Mouse (Mus musculus): ENCODE measurements around the gene Irs3. TPM values are rescaled to one million over a fixed set of nuclear protein-coding genes. Genes with fewer than 3 reads are reported as not detected.

Gene Irs3
- polyA plus RNA-seq, 1 experiment from 2014 or later: 0.23 TPM

GRCm38 (mm10) chr5:137639472-137639871 lies 6.0 kb downstream of the Irs3 start:
- H3K36me3 ChIP-seq (ENCODE audit: control insufficient read depth, insufficient read depth, low read length): peaks cover 40% of the 10 kb centered on the region
- 64% methylated on average over 7 of the region's 7 CpGs for WGBS (ENCODE audit: insufficient replicate concordance)
- peaks cover 10% of the 10 kb centered on the region for H3K4me1 ChIP-seq (ENCODE audit: control insufficient read depth, insufficient read depth, low read length)
- H3K4me2 ChIP-seq: no peak overlapping the region
- H3K27me3 ChIP-seq (ENCODE audit: control insufficient read depth, insufficient read depth, low read length): peaks cover 15% of the 10 kb centered on the region
- no peaks in the 10 kb centered on the region for H3K9me3 ChIP-seq (replicated peaks; ENCODE audit: control insufficient read depth, low read length)
- H3K9ac ChIP-seq (ENCODE audit: low read depth, low read length): no peak overlapping the region
- no peak overlapping the region for H3K27ac ChIP-seq (ENCODE audit: low read depth, low read length)
- no peak overlapping the region for H3K4me3 ChIP-seq (ENCODE audit: low read depth, low read length)
- no peak for ATAC-seq (replicated peaks; ENCODE audit: insufficient number of reproducible peaks, low FRiP score, low TSS enrichment)

- Histone ChIP-seq H3K9ac (ENCODE audit: low read depth, low read length) (no peak overlapping the region), H3K4me2 (no peak overlapping the region), H3K9me3 (replicated peaks; ENCODE audit: control insufficient read depth, low read length) (no peaks in the 10 kb centered on the region), H3K4me3 (ENCODE audit: low read depth, low read length) (no peak overlapping the region), H3K27ac (ENCODE audit: low read depth, low read length) (no peak overlapping the region), H3K4me1 (ENCODE audit: control insufficient read depth, insufficient read depth, low read length) (peaks cover 21% of the 10 kb centered on the region), H3K36me3 (ENCODE audit: control insufficient read depth, insufficient read depth, low read length) (peaks cover 26% of the 10 kb centered on the region), H3K27me3 (ENCODE audit: control insufficient read depth, insufficient read depth, low read length) (no peaks in the 10 kb centered on the region)
- ATAC-seq (replicated peaks; ENCODE audit: insufficient number of reproducible peaks, low FRiP score, low TSS enrichment): no peak
- 67% methylated on average over 12 of the region's 12 CpGs for WGBS (ENCODE audit: insufficient replicate concordance)
Measured at GRCm38 (mm10) chr5:137633397-137634084, 12.0 kb downstream of the Irs3 start.

GRCm38 (mm10) chr5:137631591-137631990 lies 13.9 kb downstream of the Irs3 start:
- no peaks in the 10 kb centered on the region for H3K27me3 ChIP-seq (ENCODE audit: control insufficient read depth, insufficient read depth, low read length)
- ATAC-seq (replicated peaks; ENCODE audit: insufficient number of reproducible peaks, low FRiP score, low TSS enrichment): no peak
- H3K4me3 ChIP-seq (ENCODE audit: low read depth, low read length): peak overlapping the region; percentile 94; the same call in 1 of the 2 replicates
- H3K4me1 ChIP-seq (ENCODE audit: control insufficient read depth, insufficient read depth, low read length): peaks cover 21% of the 10 kb centered on the region
- WGBS (ENCODE audit: insufficient replicate concordance): 52% methylated on average over 4 of the region's 4 CpGs
- peak overlapping the region; percentile 67 for H3K27ac ChIP-seq (ENCODE audit: low read depth, low read length)
- H3K9ac ChIP-seq (ENCODE audit: low read depth, low read length): no peak overlapping the region
- no peaks in the 10 kb centered on the region for H3K9me3 ChIP-seq (replicated peaks; ENCODE audit: control insufficient read depth, low read length)
- H3K4me2 ChIP-seq: peak overlapping the region; percentile 4; the same call in 1 of the 2 replicates
- peaks cover 14% of the 10 kb centered on the region for H3K36me3 ChIP-seq (ENCODE audit: control insufficient read depth, insufficient read depth, low read length)

- H3K9me3 ChIP-seq (replicated peaks; ENCODE audit: control insufficient read depth, low read length): no peaks in the 10 kb centered on the region
- H3K4me1 ChIP-seq (ENCODE audit: control insufficient read depth, insufficient read depth, low read length): peaks cover 21% of the 10 kb centered on the region
- peak overlapping the region; percentile 94; the same call in 1 of the 2 replicates for H3K4me3 ChIP-seq (ENCODE audit: low read depth, low read length)
- ATAC-seq (replicated peaks; ENCODE audit: insufficient number of reproducible peaks, low FRiP score, low TSS enrichment): no peak
- 54% methylated on average over 9 of the region's 9 CpGs for WGBS (ENCODE audit: insufficient replicate concordance)
- no peaks in the 10 kb centered on the region for H3K27me3 ChIP-seq (ENCODE audit: control insufficient read depth, insufficient read depth, low read length)
- peak overlapping the region; percentile 67 for H3K27ac ChIP-seq (ENCODE audit: low read depth, low read length)
- peak overlapping the region; percentile 93 for H3K4me2 ChIP-seq
- H3K36me3 ChIP-seq (ENCODE audit: control insufficient read depth, insufficient read depth, low read length): peaks cover 13% of the 10 kb centered on the region
- H3K9ac ChIP-seq (ENCODE audit: low read depth, low read length): no peak overlapping the region; the same call in 1 of the 2 replicates
Measured at GRCm38 (mm10) chr5:137631171-137631570, 14.3 kb downstream of the Irs3 start.

GRCm38 (mm10) chr5:137630602-137631001 lies 14.9 kb downstream of the Irs3 start:
- Histone ChIP-seq H3K36me3 (ENCODE audit: control insufficient read depth, insufficient read depth, low read length) (peaks cover 10% of the 10 kb centered on the region), H3K9me3 (replicated peaks; ENCODE audit: control insufficient read depth, low read length) (no peaks in the 10 kb centered on the region), H3K27me3 (ENCODE audit: control insufficient read depth, insufficient read depth, low read length) (no peaks in the 10 kb centered on the region), H3K4me3 (ENCODE audit: low read depth, low read length) (peak overlapping the region; percentile 94), H3K27ac (ENCODE audit: low read depth, low read length) (peak overlapping the region; percentile 67), H3K4me2 (peak overlapping the region; percentile 93), H3K9ac (ENCODE audit: low read depth, low read length) (peak overlapping the region; percentile 93), H3K4me1 (ENCODE audit: control insufficient read depth, insufficient read depth, low read length) (peaks cover 21% of the 10 kb centered on the region)
- WGBS (ENCODE audit: insufficient replicate concordance): 28% methylated on average over 3 of the region's 3 CpGs
- ATAC-seq (replicated peaks; ENCODE audit: insufficient number of reproducible peaks, low FRiP score, low TSS enrichment): no peak

- peaks cover 21% of the 10 kb centered on the region for H3K4me1 ChIP-seq (ENCODE audit: control insufficient read depth, insufficient read depth, low read length)
- H3K4me2 ChIP-seq: peak overlapping the region; percentile 93
- H3K27ac ChIP-seq (ENCODE audit: low read depth, low read length): peak overlapping the region; percentile 95
- H3K9me3 ChIP-seq (replicated peaks; ENCODE audit: control insufficient read depth, low read length): no peaks in the 10 kb centered on the region
- 19% methylated on average over 6 of the region's 6 CpGs for WGBS (ENCODE audit: insufficient replicate concordance)
- no peak for ATAC-seq (replicated peaks; ENCODE audit: insufficient number of reproducible peaks, low FRiP score, low TSS enrichment)
- H3K27me3 ChIP-seq (ENCODE audit: control insufficient read depth, insufficient read depth, low read length): no peaks in the 10 kb centered on the region
- peak overlapping the region; percentile 94 for H3K4me3 ChIP-seq (ENCODE audit: low read depth, low read length)
- H3K36me3 ChIP-seq (ENCODE audit: control insufficient read depth, insufficient read depth, low read length): peaks cover 7% of the 10 kb centered on the region; the same call in 1 of the 2 replicates
- peak overlapping the region; percentile 93 for H3K9ac ChIP-seq (ENCODE audit: low read depth, low read length)
Measured at GRCm38 (mm10) chr5:137629906-137630545, 15.5 kb downstream of the Irs3 start.

- peaks cover 7% of the 10 kb centered on the region; the same call in 1 of the 2 replicates for H3K36me3 ChIP-seq (ENCODE audit: control insufficient read depth, insufficient read depth, low read length)
- peak overlapping the region; percentile 94 for H3K4me3 ChIP-seq (ENCODE audit: low read depth, low read length)
- peak; percentile 35 for ATAC-seq (replicated peaks; ENCODE audit: insufficient number of reproducible peaks, low FRiP score, low TSS enrichment)
- H3K9ac ChIP-seq (ENCODE audit: low read depth, low read length): peak overlapping the region; percentile 93
- H3K27me3 ChIP-seq (ENCODE audit: control insufficient read depth, insufficient read depth, low read length): no peaks in the 10 kb centered on the region
- WGBS (ENCODE audit: insufficient replicate concordance): under 1% methylated on average over 23 of the region's 23 CpGs
- H3K4me1 ChIP-seq (ENCODE audit: control insufficient read depth, insufficient read depth, low read length): peaks cover 24% of the 10 kb centered on the region
- no peaks in the 10 kb centered on the region for H3K9me3 ChIP-seq (replicated peaks; ENCODE audit: control insufficient read depth, low read length)
- H3K4me2 ChIP-seq: peak overlapping the region; percentile 93
- peak overlapping the region; percentile 95 for H3K27ac ChIP-seq (ENCODE audit: low read depth, low read length)
Measured at GRCm38 (mm10) chr5:137629306-137629721, 16.2 kb downstream of the Irs3 start.

- Histone ChIP-seq H3K27ac (ENCODE audit: low read depth, low read length) (peak within 1 kb of the TSS; percentile 95), H3K9ac (ENCODE audit: low read depth, low read length) (peak within 1 kb of the TSS; percentile 93), H3K9me3 (replicated peaks; ENCODE audit: control insufficient read depth, low read length) (no peaks in the 10 kb centered on the region), H3K4me2 (peak within 1 kb of the TSS; percentile 93), H3K4me3 (ENCODE audit: low read depth, low read length) (peak within 1 kb of the TSS; percentile 94), H3K36me3 (ENCODE audit: control insufficient read depth, insufficient read depth, low read length) (peaks cover 2% of the 10 kb centered on the region; the same call in 1 of the 2 replicates), H3K27me3 (ENCODE audit: control insufficient read depth, insufficient read depth, low read length) (no peaks in the 10 kb centered on the region), H3K4me1 (ENCODE audit: control insufficient read depth, insufficient read depth, low read length) (peaks cover 24% of the 10 kb centered on the region)
- peak; percentile 97 for ATAC-seq (replicated peaks; ENCODE audit: insufficient number of reproducible peaks, low FRiP score, low TSS enrichment)
- under 1% methylated on average over 44 of the region's 46 CpGs for WGBS (ENCODE audit: insufficient replicate concordance)
Measured at GRCm38 (mm10) chr5:137628498-137629305, 16.8 kb downstream of the Irs3 start, which contains the start of the genes Fbxo24, Lrch4 and Gm20605. TSS of gene Fbxo24 (minus strand) at chr5:137629002. TSS of gene Lrch4 (plus strand) at chr5:137629121. TSS of gene Gm20605 (plus strand) at chr5:137629175.

All from heart, embryonic 11.5 days (tissue).